Mouse (Mus musculus) CH12.LX (cell line): ENCODE measurements at regions not wholly inside any gene's neighbourhood (a gene's known extent, or its start where the extent isn't known, plus 50 kb on each side); places are given as distances from the start of the nearest gene placed in this dataset.

Source experiments
- DNase-seq: peaks from one replicate; pipeline ENCODE4 v3.0.0-alpha.2; 2013; ENCODE audit errors: extremely low read depth
- H3K27ac ChIP-seq: 2 replicates; pipeline ENCODE4 v1.5.1; 2012; ENCODE audit warnings: low read depth, mild to moderate bottlenecking, control low read depth, moderate library complexity; ENCODE audit not compliant: insufficient read depth
- H3K27me3 ChIP-seq: replicated peaks from 2 replicates; pipeline ENCODE3; 2012; ENCODE audit warnings: inconsistent platforms
- H3K36me3 ChIP-seq, 2 experiments: replicated peaks in 1 of 2; 2 replicates each; pipeline versions ENCODE3 to v1.6.1; 2012; ENCODE audit warnings: inconsistent platforms in 1 of 2, low read length in 1 of 2, mild to moderate bottlenecking in 1 of 2, mixed read lengths in 1 of 2, moderate library complexity in 1 of 2; ENCODE audit not compliant: control insufficient read depth in 1 of 2, insufficient read depth in 1 of 2
- H3K4me1 ChIP-seq, 2 experiments: 2 replicates each; pipeline ENCODE4 v1.6.1; 2012; ENCODE audit warnings: inconsistent platforms in 1 of 2, moderate library complexity in 1 of 2; ENCODE audit not compliant: insufficient read depth in 2 of 2, control insufficient read depth in 1 of 2
- H3K4me2 ChIP-seq: 2 replicates; pipeline ENCODE4 v1.6.1; 2012; ENCODE audit warnings: low read depth, mild to moderate bottlenecking, control low read depth; ENCODE audit not compliant: poor library complexity, insufficient read depth, severe bottlenecking
- H3K4me3 ChIP-seq, 3 experiments: fragments of 150-350 bp in 1 of 3; sonication (generic) in 1 of 3; replicated peaks in 1 of 3; 2 replicates each; pipeline versions ENCODE3 to v1.5.1; 2011 to 2012; ENCODE audit warnings: low read depth in 2 of 3, low read length in 2 of 3, mild to moderate bottlenecking in 2 of 3, moderate library complexity in 2 of 3, control low read depth in 1 of 3, improper control_type of control experiment in 1 of 3, inconsistent platforms in 1 of 3, mixed read lengths in 1 of 3; ENCODE audit not compliant: poor library complexity in 1 of 3
- H3K79me2 ChIP-seq: replicated peaks from 2 replicates; pipeline ENCODE4 v1.6.1; 2012; ENCODE audit warnings: mild to moderate bottlenecking, moderate library complexity; ENCODE audit not compliant: control insufficient read depth, poor library complexity, insufficient read depth, severe bottlenecking; ENCODE audit errors: extremely low read depth
- H3K9ac ChIP-seq: 2 replicates; pipeline ENCODE4 v1.6.1; 2012; ENCODE audit warnings: low read depth, mild to moderate bottlenecking, control low read depth, moderate library complexity; ENCODE audit not compliant: insufficient read depth
- H3K9me3 ChIP-seq: replicated peaks from 2 replicates; pipeline ENCODE3; 2012; ENCODE audit warnings: low read length, inconsistent platforms, mixed read lengths
- BHLHE40 ChIP-seq: IDR thresholded peaks from 2 replicates; pipeline ENCODE4 v1.6.1; 2011; ENCODE audit warnings: mild to moderate bottlenecking, low read depth, low read length, improper control_type of control experiment
- E2F4 ChIP-seq: IDR thresholded peaks from 2 replicates; pipeline ENCODE4 v1.6.1; 2011; ENCODE audit warnings: low read depth, low read length, improper control_type of control experiment; ENCODE audit not compliant: insufficient replicate concordance
- ELF1 ChIP-seq: IDR thresholded peaks from 2 replicates; pipeline ENCODE4 v1.6.1; 2014; ENCODE audit warnings: low read depth, mild to moderate bottlenecking, inconsistent platforms, low read length, improper control_type of control experiment
- ETS1 ChIP-seq: conservative IDR thresholded peaks from 2 replicates; pipeline ENCODE4 v1.6.1; 2012; ENCODE audit warnings: low read depth, mild to moderate bottlenecking, inconsistent platforms, low read length, improper control_type of control experiment, moderate library complexity
- IRF4 ChIP-seq: IDR thresholded peaks from 2 replicates; pipeline ENCODE4 v1.6.1; 2014; ENCODE audit warnings: low read depth, mild to moderate bottlenecking, inconsistent platforms, low read length, improper control_type of control experiment
- JUN ChIP-seq: IDR thresholded peaks from 2 replicates; pipeline ENCODE4 v1.6.1; 2011; ENCODE audit warnings: low read depth, mild to moderate bottlenecking, low read length, improper control_type of control experiment, moderate library complexity; ENCODE audit not compliant: insufficient read depth
- JUND ChIP-seq: conservative IDR thresholded peaks from 2 replicates; pipeline ENCODE4 v1.6.1; 2011; ENCODE audit warnings: low read depth, low read length, improper control_type of control experiment
- MAFK ChIP-seq: IDR thresholded peaks from 2 replicates; pipeline ENCODE4 v1.6.1; 2011; ENCODE audit warnings: low read length, improper control_type of control experiment; ENCODE audit not compliant: insufficient replicate concordance
- MAX ChIP-seq: IDR thresholded peaks from 2 replicates; pipeline ENCODE4 v1.6.1; 2011; ENCODE audit warnings: low read length, improper control_type of control experiment
- MAZ ChIP-seq: IDR thresholded peaks from 2 replicates; pipeline ENCODE4 v1.6.1; 2012; ENCODE audit warnings: low read depth, mild to moderate bottlenecking, inconsistent platforms, low read length, improper control_type of control experiment, moderate library complexity
- MEF2A ChIP-seq: IDR thresholded peaks from 2 replicates; pipeline ENCODE4 v1.6.1; 2014; ENCODE audit warnings: low read depth, mild to moderate bottlenecking, inconsistent platforms, low read length, improper control_type of control experiment, borderline replicate concordance
- MXI1 ChIP-seq: IDR thresholded peaks from 2 replicates; pipeline ENCODE4 v1.6.1; 2011; ENCODE audit warnings: mild to moderate bottlenecking, low read depth, low read length, improper control_type of control experiment
- NELFE ChIP-seq: IDR thresholded peaks from 2 replicates; pipeline ENCODE4 v1.6.1; 2011; ENCODE audit warnings: low read depth, low read length, improper control_type of control experiment
- PAX5 ChIP-seq: IDR thresholded peaks from 2 replicates; pipeline ENCODE4 v1.6.1; 2012; ENCODE audit warnings: low read length, inconsistent platforms, mixed read lengths
- POLR2A ChIP-seq: IDR thresholded peaks from 2 replicates; pipeline ENCODE4 v1.6.1; 2011; ENCODE audit warnings: low read depth, mild to moderate bottlenecking, improper control_type of control experiment, low read length
- POLR2AphosphoS2 ChIP-seq: IDR thresholded peaks from 2 replicates; pipeline ENCODE4 v1.6.1; 2011; ENCODE audit warnings: low read depth, low read length, improper control_type of control experiment
- RAD21 ChIP-seq: IDR thresholded peaks from 2 replicates; pipeline ENCODE4 v1.6.1; 2011; ENCODE audit warnings: low read depth, mild to moderate bottlenecking, low read length, improper control_type of control experiment, moderate library complexity
- RCOR1 ChIP-seq: conservative IDR thresholded peaks from 2 replicates; pipeline ENCODE4 v1.6.1; 2012; ENCODE audit warnings: low read depth, mild to moderate bottlenecking, inconsistent platforms, low read length, improper control_type of control experiment
- SIN3A ChIP-seq: IDR thresholded peaks from 2 replicates; pipeline ENCODE4 v1.6.1; 2012; ENCODE audit warnings: low read length, improper control_type of control experiment, inconsistent platforms
- SMC3 ChIP-seq: IDR thresholded peaks from 2 replicates; pipeline ENCODE4 v1.6.1; 2011; ENCODE audit warnings: low read depth, low read length, improper control_type of control experiment
- TBP ChIP-seq: conservative IDR thresholded peaks from 2 replicates; pipeline ENCODE4 v1.6.1; 2011; ENCODE audit warnings: low read depth, low read length, improper control_type of control experiment
- UBTF ChIP-seq: IDR thresholded peaks from 2 replicates; pipeline ENCODE4 v1.6.1; 2012; ENCODE audit warnings: low read depth, mild to moderate bottlenecking, inconsistent platforms, low read length, improper control_type of control experiment, moderate library complexity
- USF1 ChIP-seq: IDR thresholded peaks from 2 replicates; pipeline ENCODE4 v1.6.1; 2014; ENCODE audit warnings: low read depth, mild to moderate bottlenecking, inconsistent platforms, low read length, improper control_type of control experiment
- USF2 ChIP-seq: conservative IDR thresholded peaks from 2 replicates; pipeline ENCODE4 v1.6.1; 2011; ENCODE audit warnings: low read depth, low read length, improper control_type of control experiment
- ZC3H11A ChIP-seq: IDR thresholded peaks from 2 replicates; pipeline ENCODE4 v1.6.1; 2012; ENCODE audit warnings: low read depth, mild to moderate bottlenecking, inconsistent platforms, low read length, improper control_type of control experiment
- ZMIZ1 ChIP-seq: IDR thresholded peaks from 2 replicates; pipeline ENCODE4 v1.6.1; 2012; ENCODE audit warnings: low read depth, mild to moderate bottlenecking, inconsistent platforms, low read length, improper control_type of control experiment
- ZNF384 ChIP-seq: IDR thresholded peaks from 2 replicates; pipeline ENCODE4 v1.6.1; 2012; ENCODE audit warnings: low read depth, low read length, improper control_type of control experiment, inconsistent platforms
- dilution Hi-C: fragments of 300-500 bp; cut with MboI; formaldehyde crosslinking; loops from 2 replicates; pipeline ENCODE4 v1.14.3; 2020; ENCODE audit warnings: low sequenced_read_pairs; ENCODE audit not compliant: extremely low pct_unique_long_range_greater_than_20kb, extremely low pct_ligation_motif_present
- in situ Hi-C: fragments of 300-500 bp; cut with MboI; formaldehyde crosslinking; loops from 3 replicates; pipeline ENCODE4 v1.14.3; 2019; ENCODE audit warnings: low sequenced_read_pairs, low pct_ligation_motif_present, low pct_unique_long_range_greater_than_20kb, mixed read lengths

DNA sequence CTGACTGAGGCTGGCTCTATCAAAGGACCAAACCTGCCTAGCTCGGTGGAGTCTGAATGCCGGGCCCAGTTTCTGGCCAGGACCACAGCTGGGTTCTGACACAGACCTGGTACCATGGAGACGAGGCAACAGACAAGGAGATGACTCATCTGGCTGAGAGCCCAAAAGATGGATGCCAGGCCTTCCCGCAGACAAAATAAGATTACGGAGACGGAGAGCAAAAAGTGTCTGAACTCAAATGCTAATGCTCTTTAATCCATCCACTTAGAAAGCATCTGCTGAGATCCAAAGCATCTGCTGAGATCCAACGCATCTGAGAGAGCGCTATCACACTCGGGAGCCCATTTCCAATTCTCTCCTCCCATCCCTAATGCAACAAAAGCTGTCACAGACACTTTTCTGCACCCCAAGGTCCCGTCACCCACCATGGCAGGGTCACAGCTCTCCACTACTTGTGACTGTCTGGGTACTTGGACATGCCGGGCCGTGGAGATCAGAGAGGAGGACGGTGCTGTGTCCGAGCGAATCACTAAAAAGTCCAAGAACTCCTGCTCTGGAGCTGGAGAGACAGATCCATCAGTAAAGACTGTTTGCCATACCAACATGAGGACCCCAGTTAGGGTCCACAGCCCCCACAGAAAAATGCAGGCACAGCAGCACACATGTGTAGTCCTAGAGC lies 278.3 kb upstream of the Sulf2 start:
- DNase-seq = no peak
- dilution Hi-C loops = no loop called here
- in situ Hi-C loops = no loop called here
- Histone ChIP-seq H3K9me3 (no peaks in the 10 kb centered on the region), H3K4me1 (peaks cover 3 to 8% of the 10 kb centered on the region in 2 experiments; a peak in 3 of 4 replicates), H3K27ac (no peak overlapping the region), H3K9ac (no peak overlapping the region), H3K4me3 (no peak overlapping the region), H3K4me2 (no peak overlapping the region), H3K36me3 (no peaks in the 10 kb centered on the region), H3K79me2 (no peaks in the 10 kb centered on the region), H3K27me3 (peaks cover 7% of the 10 kb centered on the region)
- TF ChIP-seq JUND (no peak), USF1 (no peak), JUN (no peak), ZNF384 (no peak), BHLHE40 (no peak), POLR2AphosphoS2 (no peak), TBP (no peak), RCOR1 (no peak), E2F4 (no peak), NELFE (no peak), MAX (no peak), USF2 (no peak), ZMIZ1 (no peak), PAX5 (no peak), SMC3 (no peak), IRF4 (no peak), MXI1 (no peak), RAD21 (no peak)

GRCm38 (mm10) chr2:166432948-166433654 lies 277.6 kb upstream of the Sulf2 start:
- no peak for DNase-seq
- no peak overlapping the region for H3K27ac ChIP-seq
- peaks cover 9% of the 10 kb centered on the region for H3K27me3 ChIP-seq
- dilution Hi-C loops (no loop called here), in situ Hi-C loops (no loop called here)
- H3K9me3 ChIP-seq = no peaks in the 10 kb centered on the region
- TF ChIP-seq TBP (no peak), SMC3 (no peak), ZNF384 (no peak), BHLHE40 (no peak), MAZ (no peak), E2F4 (no peak), MEF2A (no peak), MAX (no peak), ZC3H11A (no peak), POLR2AphosphoS2 (no peak), MAFK (no peak), RCOR1 (no peak), JUN (no peak), POLR2A (no peak), ELF1 (no peak), ETS1 (no peak), SIN3A (no peak), ZMIZ1 (no peak), NELFE (no peak), UBTF (no peak)
- H3K9ac ChIP-seq = no peak overlapping the region
- no peak overlapping the region for H3K4me2 ChIP-seq
- H3K4me3 ChIP-seq = no peak overlapping the region
- no peaks in the 10 kb centered on the region for H3K79me2 ChIP-seq
- H3K4me1 ChIP-seq = peaks cover 3 to 8% of the 10 kb centered on the region in 2 experiments; a peak in 3 of 4 replicates
- H3K36me3 ChIP-seq = no peaks in the 10 kb centered on the region
